Mouse (Mus musculus): ENCODE data around the gene Tacc2. TPM values are rescaled to one million over a fixed set of nuclear protein-coding genes. Genes with fewer than 3 reads are reported as not detected.

The Tacc2 gene
- polyA plus RNA-seq, 1 experiment from 2014 or later: 2.6 TPM

GRCm38 (mm10) chr7:130726724-130727422 lies 149.6 kb downstream of the Tacc2 start:
- Histone ChIP-seq H3K9me3 (replicated peaks) (no peaks in the 10 kb centered on the region), H3K36me3 (replicated peaks) (no peaks in the 10 kb centered on the region; the same call in 1 of the 2 replicates), H3K4me2 (no peak overlapping the region), H3K27me3 (no peaks in the 10 kb centered on the region), H3K9ac (no peak overlapping the region), H3K4me3 (replicated peaks) (no peak overlapping the region), H3K4me1 (replicated peaks) (0 out of 2 replicates have a peak, but pooled peaks cover 7% of the 10 kb centered on the region), H3K27ac (replicated peaks) (no peak overlapping the region)
- ATAC-seq (ENCODE audit: insufficient read depth): no peak
- WGBS (ENCODE audit: insufficient replicate concordance): 31% methylated on average over 8 of the region's 8 CpGs

GRCm38 (mm10) chr7:130727560-130727959 lies 150.3 kb downstream of the Tacc2 start:
- Histone ChIP-seq H3K27me3 (no peaks in the 10 kb centered on the region), H3K4me2 (no peak overlapping the region), H3K9ac (no peak overlapping the region), H3K27ac (replicated peaks) (no peak overlapping the region), H3K4me3 (replicated peaks) (no peak overlapping the region), H3K9me3 (replicated peaks) (no peaks in the 10 kb centered on the region), H3K4me1 (replicated peaks) (0 out of 2 replicates have a peak, but pooled peaks cover 7% of the 10 kb centered on the region), H3K36me3 (replicated peaks) (no peaks in the 10 kb centered on the region; the same call in 1 of the 2 replicates)
- ATAC-seq (ENCODE audit: insufficient read depth): no peak
- WGBS (ENCODE audit: insufficient replicate concordance): 65% methylated on average over 4 of the region's 4 CpGs

GRCm38 (mm10) chr7:130731792-130732191 lies 154.6 kb downstream of the Tacc2 start:
- Histone ChIP-seq H3K27me3 (no peaks in the 10 kb centered on the region), H3K36me3 (replicated peaks) (peaks cover 5% of the 10 kb centered on the region; the same call in 1 of the 2 replicates), H3K27ac (replicated peaks) (no peak overlapping the region), H3K9ac (no peak overlapping the region), H3K4me3 (replicated peaks) (no peak overlapping the region), H3K4me1 (replicated peaks) (0 out of 2 replicates have a peak, but pooled peaks cover 4% of the 10 kb centered on the region), H3K9me3 (replicated peaks) (no peaks in the 10 kb centered on the region), H3K4me2 (no peak overlapping the region)
- ATAC-seq (ENCODE audit: insufficient read depth): no peak
- WGBS (ENCODE audit: insufficient replicate concordance): 70% methylated on average over 7 of the region's 7 CpGs

GRCm38 (mm10) chr7:130732908-130733307 lies 155.7 kb downstream of the Tacc2 start:
- WGBS (ENCODE audit: insufficient replicate concordance): 58% methylated on average over 6 of the region's 6 CpGs
- H3K4me2 ChIP-seq: no peak overlapping the region
- no peaks in the 10 kb centered on the region for H3K9me3 ChIP-seq (replicated peaks)
- peaks cover 5% of the 10 kb centered on the region; the same call in 1 of the 2 replicates for H3K36me3 ChIP-seq (replicated peaks)
- no peaks in the 10 kb centered on the region for H3K27me3 ChIP-seq
- H3K9ac ChIP-seq: no peak overlapping the region
- no peaks in the 10 kb centered on the region for H3K4me1 ChIP-seq (replicated peaks)
- no peak overlapping the region for H3K4me3 ChIP-seq (replicated peaks)
- H3K27ac ChIP-seq (replicated peaks): no peak overlapping the region
- ATAC-seq (ENCODE audit: insufficient read depth): no peak

- peaks cover 5% of the 10 kb centered on the region; the same call in 1 of the 2 replicates for H3K36me3 ChIP-seq (replicated peaks)
- no peak overlapping the region for H3K27ac ChIP-seq (replicated peaks)
- no peaks in the 10 kb centered on the region for H3K9me3 ChIP-seq (replicated peaks)
- no peak overlapping the region for H3K4me2 ChIP-seq
- no peak overlapping the region for H3K4me3 ChIP-seq (replicated peaks)
- no peaks in the 10 kb centered on the region for H3K4me1 ChIP-seq (replicated peaks)
- no peak for ATAC-seq (ENCODE audit: insufficient read depth)
- 71% methylated on average over 8 of the region's 8 CpGs for WGBS (ENCODE audit: insufficient replicate concordance)
- no peaks in the 10 kb centered on the region for H3K27me3 ChIP-seq
- H3K9ac ChIP-seq: no peak overlapping the region
These were observed 156.2 kb downstream of the Tacc2 start for GRCm38 (mm10) chr7:130733423-130733822.

- Histone ChIP-seq H3K9ac (no peak overlapping the region), H3K27me3 (no peaks in the 10 kb centered on the region), H3K4me2 (no peak overlapping the region), H3K4me3 (replicated peaks) (no peak overlapping the region), H3K27ac (replicated peaks) (no peak overlapping the region), H3K9me3 (replicated peaks) (no peaks in the 10 kb centered on the region), H3K36me3 (replicated peaks) (0 out of 2 replicates have a peak, but pooled peaks cover 5% of the 10 kb centered on the region), H3K4me1 (replicated peaks) (no peaks in the 10 kb centered on the region)
- WGBS (ENCODE audit: insufficient replicate concordance): 59% methylated on average over 2 of the region's 2 CpGs
- no peak for ATAC-seq (ENCODE audit: insufficient read depth)
These were observed 157.1 kb downstream of the Tacc2 start for GRCm38 (mm10) chr7:130734195-130734787.

- no peaks in the 10 kb centered on the region for H3K4me1 ChIP-seq (replicated peaks)
- H3K4me2 ChIP-seq: no peak overlapping the region
- ATAC-seq (ENCODE audit: insufficient read depth): no peak
- H3K36me3 ChIP-seq (replicated peaks): no peaks in the 10 kb centered on the region
- 57% methylated on average over 4 of the region's 4 CpGs for WGBS (ENCODE audit: insufficient replicate concordance)
- no peaks in the 10 kb centered on the region for H3K27me3 ChIP-seq
- H3K27ac ChIP-seq (replicated peaks): no peak overlapping the region
- no peaks in the 10 kb centered on the region for H3K9me3 ChIP-seq (replicated peaks)
- H3K9ac ChIP-seq: no peak overlapping the region
- no peak overlapping the region for H3K4me3 ChIP-seq (replicated peaks)
These were observed 163.9 kb downstream of the Tacc2 start for GRCm38 (mm10) chr7:130741099-130741498.

- no peak overlapping the region for H3K9ac ChIP-seq
- no peak overlapping the region for H3K4me3 ChIP-seq (replicated peaks)
- ATAC-seq (ENCODE audit: insufficient read depth): no peak
These were observed 166.2 kb downstream of the Tacc2 start for GRCm38 (mm10) chr7:130743239-130744025.

GRCm38 (mm10) chr7:130749165-130749564 lies 171.9 kb downstream of the Tacc2 start:
- Histone ChIP-seq H3K9me3 (replicated peaks) (no peaks in the 10 kb centered on the region), H3K9ac (no peak overlapping the region), H3K4me2 (no peak overlapping the region), H3K27me3 (no peaks in the 10 kb centered on the region), H3K36me3 (replicated peaks) (no peaks in the 10 kb centered on the region), H3K4me1 (replicated peaks) (no peaks in the 10 kb centered on the region), H3K27ac (replicated peaks) (no peak overlapping the region), H3K4me3 (replicated peaks) (no peak overlapping the region)
- WGBS (ENCODE audit: insufficient replicate concordance): 70% methylated on average over 4 of the region's 4 CpGs
- ATAC-seq (ENCODE audit: insufficient read depth): no peak

More at GRCm38 (mm10) chr7:130743239-130744025, 166.2 kb downstream of the Tacc2 start:
- Histone ChIP-seq H3K36me3 (replicated peaks) (no peaks in the 10 kb centered on the region), H3K27me3 (no peaks in the 10 kb centered on the region), H3K4me1 (replicated peaks) (no peaks in the 10 kb centered on the region), H3K27ac (replicated peaks) (no peak overlapping the region), H3K4me2 (no peak overlapping the region), H3K9me3 (replicated peaks) (no peaks in the 10 kb centered on the region)
- WGBS (ENCODE audit: insufficient replicate concordance): 70% methylated on average over 9 of the region's 9 CpGs

GRCm38 (mm10) chr7:130750752-130751490 lies 173.7 kb downstream of the Tacc2 start:
- Histone ChIP-seq H3K27me3 (no peaks in the 10 kb centered on the region), H3K9ac (no peak overlapping the region), H3K9me3 (replicated peaks) (no peaks in the 10 kb centered on the region), H3K27ac (replicated peaks) (no peak overlapping the region), H3K4me3 (replicated peaks) (no peak overlapping the region), H3K36me3 (replicated peaks) (no peaks in the 10 kb centered on the region), H3K4me1 (replicated peaks) (no peaks in the 10 kb centered on the region), H3K4me2 (no peak overlapping the region)
- ATAC-seq (ENCODE audit: insufficient read depth): no peak
- WGBS (ENCODE audit: insufficient replicate concordance): 63% methylated on average over 17 of the region's 17 CpGs
